Mouse (Mus musculus): ENCODE measurements around the gene Sept9. TPM values are rescaled to one million over a fixed set of nuclear protein-coding genes. Genes with fewer than 3 reads are reported as not detected.

The Sept9 gene
- polyA plus RNA-seq, 1 experiment: 0.37 TPM

- H3K36me3 ChIP-seq (ENCODE audit: control insufficient read depth): no peaks in the 10 kb centered on the region
- no peak overlapping the region for H3K4me3 ChIP-seq (replicated peaks)
- peaks cover 27% of the 10 kb centered on the region for H3K4me1 ChIP-seq (ENCODE audit: control insufficient read depth)
- no peaks in the 10 kb centered on the region for H3K9me3 ChIP-seq (ENCODE audit: control insufficient read depth, low read length)
- H3K27me3 ChIP-seq (ENCODE audit: control insufficient read depth): peaks cover 5% of the 10 kb centered on the region; the same call in 1 of the 2 replicates
- no peak for TF ChIP-seq GATA1 (IDR thresholded peaks at IDR 0.05; ENCODE audit: low read length)
- TF ChIP-seq TAL1 (IDR thresholded peaks at IDR 0.05; ENCODE audit: low read length): no peak
Observed at GRCm38 (mm10) chr11:117312936-117313335, 113.5 kb downstream of the Sept9 start.

GRCm38 (mm10) chr11:117313446-117313845 is 114.0 kb downstream of the Sept9 start:
- H3K36me3 ChIP-seq (ENCODE audit: control insufficient read depth): no peaks in the 10 kb centered on the region
- TF ChIP-seq GATA1 (IDR thresholded peaks at IDR 0.05; ENCODE audit: low read length): no peak
- no peak for TF ChIP-seq TAL1 (IDR thresholded peaks at IDR 0.05; ENCODE audit: low read length)
- H3K27me3 ChIP-seq (ENCODE audit: control insufficient read depth): peaks cover 5% of the 10 kb centered on the region; the same call in 1 of the 2 replicates
- no peak overlapping the region for H3K4me3 ChIP-seq (replicated peaks)
- no peaks in the 10 kb centered on the region for H3K9me3 ChIP-seq (ENCODE audit: control insufficient read depth, low read length)
- peaks cover 27% of the 10 kb centered on the region for H3K4me1 ChIP-seq (ENCODE audit: control insufficient read depth)

GRCm38 (mm10) chr11:117314026-117314425 is 114.6 kb downstream of the Sept9 start:
- Histone ChIP-seq H3K36me3 (ENCODE audit: control insufficient read depth) (no peaks in the 10 kb centered on the region), H3K9me3 (ENCODE audit: control insufficient read depth, low read length) (no peaks in the 10 kb centered on the region)

GRCm38 (mm10) chr11:117314520-117314919 is 115.1 kb downstream of the Sept9 start:
- Histone ChIP-seq H3K9me3 (ENCODE audit: control insufficient read depth, low read length) (no peaks in the 10 kb centered on the region), H3K27me3 (ENCODE audit: control insufficient read depth) (peaks cover 5% of the 10 kb centered on the region; the same call in 1 of the 2 replicates), H3K4me3 (replicated peaks) (no peak overlapping the region), H3K36me3 (ENCODE audit: control insufficient read depth) (no peaks in the 10 kb centered on the region), H3K4me1 (ENCODE audit: control insufficient read depth) (peaks cover 30% of the 10 kb centered on the region)
- TF ChIP-seq TAL1 (IDR thresholded peaks at IDR 0.05; ENCODE audit: low read length): no peak
- TF ChIP-seq GATA1 (IDR thresholded peaks at IDR 0.05; ENCODE audit: low read length): no peak

More at GRCm38 (mm10) chr11:117314026-117314425, 114.6 kb downstream of the Sept9 start:
- TF ChIP-seq TAL1 (IDR thresholded peaks at IDR 0.05; ENCODE audit: low read length): no peak
- no peak for TF ChIP-seq GATA1 (IDR thresholded peaks at IDR 0.05; ENCODE audit: low read length)
- peaks cover 29% of the 10 kb centered on the region for H3K4me1 ChIP-seq (ENCODE audit: control insufficient read depth)
- no peak overlapping the region for H3K4me3 ChIP-seq (replicated peaks)
- H3K27me3 ChIP-seq (ENCODE audit: control insufficient read depth): peaks cover 5% of the 10 kb centered on the region; the same call in 1 of the 2 replicates

- Histone ChIP-seq H3K27me3 (ENCODE audit: control insufficient read depth) (peaks cover 5% of the 10 kb centered on the region; the same call in 1 of the 2 replicates), H3K4me1 (ENCODE audit: control insufficient read depth) (peaks cover 38% of the 10 kb centered on the region), H3K36me3 (ENCODE audit: control insufficient read depth) (no peaks in the 10 kb centered on the region), H3K4me3 (replicated peaks) (no peak overlapping the region), H3K9me3 (ENCODE audit: control insufficient read depth, low read length) (no peaks in the 10 kb centered on the region)
- no peak for TF ChIP-seq GATA1 (IDR thresholded peaks at IDR 0.05; ENCODE audit: low read length)
- no peak for TF ChIP-seq TAL1 (IDR thresholded peaks at IDR 0.05; ENCODE audit: low read length)
Observed at GRCm38 (mm10) chr11:117315309-117315708, 115.8 kb downstream of the Sept9 start.

- Histone ChIP-seq H3K9me3 (ENCODE audit: control insufficient read depth, low read length) (no peaks in the 10 kb centered on the region), H3K27me3 (ENCODE audit: control insufficient read depth) (peaks cover 5% of the 10 kb centered on the region; the same call in 1 of the 2 replicates), H3K4me3 (replicated peaks) (peak overlapping the region; percentile 37), H3K36me3 (ENCODE audit: control insufficient read depth) (no peaks in the 10 kb centered on the region), H3K4me1 (ENCODE audit: control insufficient read depth) (peaks cover 50% of the 10 kb centered on the region)
- TF ChIP-seq GATA1 (IDR thresholded peaks at IDR 0.05; ENCODE audit: low read length): no peak
- TF ChIP-seq TAL1 (IDR thresholded peaks at IDR 0.05; ENCODE audit: low read length): no peak
Observed at GRCm38 (mm10) chr11:117316441-117317331, 117.2 kb downstream of the Sept9 start.

GRCm38 (mm10) chr11:117317429-117318101 is 118.1 kb downstream of the Sept9 start:
- H3K4me3 ChIP-seq (replicated peaks): peak overlapping the region; percentile 37
- TF ChIP-seq TAL1 (IDR thresholded peaks at IDR 0.05; ENCODE audit: low read length) (no peak), GATA1 (IDR thresholded peaks at IDR 0.05; ENCODE audit: low read length) (no peak)
- no peaks in the 10 kb centered on the region for H3K9me3 ChIP-seq (ENCODE audit: control insufficient read depth, low read length)
- no peaks in the 10 kb centered on the region for H3K36me3 ChIP-seq (ENCODE audit: control insufficient read depth)
- H3K27me3 ChIP-seq (ENCODE audit: control insufficient read depth): peaks cover 5% of the 10 kb centered on the region; the same call in 1 of the 2 replicates
- H3K4me1 ChIP-seq (ENCODE audit: control insufficient read depth): peaks cover 50% of the 10 kb centered on the region

GRCm38 (mm10) chr11:117318202-117318601 is 118.7 kb downstream of the Sept9 start:
- Histone ChIP-seq H3K27me3 (ENCODE audit: control insufficient read depth) (peaks cover 5% of the 10 kb centered on the region; the same call in 1 of the 2 replicates), H3K4me1 (ENCODE audit: control insufficient read depth) (peaks cover 51% of the 10 kb centered on the region), H3K4me3 (replicated peaks) (no peak overlapping the region)

More at GRCm38 (mm10) chr11:117318202-117318601, 118.7 kb downstream of the Sept9 start:
- Histone ChIP-seq H3K36me3 (ENCODE audit: control insufficient read depth) (no peaks in the 10 kb centered on the region), H3K9me3 (ENCODE audit: control insufficient read depth, low read length) (no peaks in the 10 kb centered on the region)
- TF ChIP-seq GATA1 (IDR thresholded peaks at IDR 0.05; ENCODE audit: low read length): no peak
- no peak for TF ChIP-seq TAL1 (IDR thresholded peaks at IDR 0.05; ENCODE audit: low read length)
